Mouse (Mus musculus) olfactory bulb, adult 2 months (tissue): ENCODE data around the gene Tbx2.

ENCODE experiments used
- CTCF ChIP-seq: fragments of 200-500 bp; IDR thresholded peaks from 2 replicates; pipeline ENCODE4 v1.5.1; 2012; ENCODE audit warnings: low read depth, mild to moderate bottlenecking, low read length, moderate library complexity; ENCODE audit not compliant: insufficient read depth
- POLR2A ChIP-seq: fragments of 200-500 bp; IDR thresholded peaks from 2 replicates; pipeline ENCODE4 v1.6.1; 2012; ENCODE audit warnings: mild to moderate bottlenecking, low read depth, low read length, moderate library complexity; ENCODE audit not compliant: insufficient read depth

GRCm38 (mm10) chr11:85823794-85824193 is 8.6 kb upstream of the Tbx2 start:
- TF ChIP-seq CTCF = no peak
- no peak for TF ChIP-seq POLR2A
